Mouse (Mus musculus) adipocyte (in vitro differentiated cells): ENCODE data around the gene Gcg.

Experiments used
- DNase-seq: peaks from one replicate; pipeline ENCODE4 v3.0.0-alpha.2; 2016; ENCODE audit warnings: low spot score

The Gcg gene

GRCm38 (mm10) chr2:62483550-62483949 is at the start of gene Gcg:
Gcg (minus strand) TSS chr2:62483650.
- no peak for DNase-seq

DNA sequence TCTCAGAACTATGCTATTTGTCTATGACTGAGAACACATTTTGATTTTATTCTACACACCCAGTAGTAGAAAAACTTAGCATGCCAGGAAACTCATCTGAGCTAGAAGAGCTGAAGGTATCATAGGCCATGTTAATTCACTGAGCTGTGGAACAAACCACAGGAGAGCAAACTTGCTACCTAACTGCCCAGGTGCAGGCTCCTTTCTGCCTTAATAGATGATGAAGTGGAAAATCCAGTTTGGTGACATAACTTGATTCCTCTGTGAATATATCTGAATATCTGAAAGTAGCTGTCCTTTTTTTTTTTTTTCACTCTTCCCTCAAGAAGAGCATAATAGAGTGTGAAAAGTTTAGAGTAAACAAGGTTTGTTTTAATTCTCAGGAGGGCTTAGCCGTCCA is 47.6 kb upstream of the Gcg start:
- no peak for DNase-seq

GRCm38 (mm10) chr2:62526399-62526798 is 42.9 kb upstream of the Gcg start:
- no peak for DNase-seq

GRCm38 (mm10) chr2:62517790-62518189 is 34.3 kb upstream of the Gcg start:
- DNase-seq: no peak

DNA sequence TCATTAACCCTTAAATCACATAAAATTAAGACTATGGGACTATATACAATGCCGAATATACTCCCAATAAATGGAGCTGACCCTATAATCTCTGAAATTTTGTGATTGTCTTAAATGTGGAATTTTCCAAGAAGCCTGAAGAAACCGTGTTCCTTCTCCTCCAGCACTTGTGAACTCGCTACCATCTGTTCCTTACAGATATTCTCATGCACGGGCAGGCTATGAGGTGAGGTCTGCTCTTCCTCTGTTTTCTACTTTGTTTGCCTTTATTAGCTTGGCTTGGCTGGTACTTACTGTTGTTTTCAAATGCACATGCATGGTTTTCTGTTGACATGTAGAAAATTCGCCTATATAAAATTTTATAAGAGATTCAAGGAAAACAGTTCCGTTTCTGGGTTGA is 31.0 kb upstream of the Gcg start:
- no peak for DNase-seq

GRCm38 (mm10) chr2:62513477-62513876 is 30.0 kb upstream of the Gcg start:
- no peak for DNase-seq

DNA sequence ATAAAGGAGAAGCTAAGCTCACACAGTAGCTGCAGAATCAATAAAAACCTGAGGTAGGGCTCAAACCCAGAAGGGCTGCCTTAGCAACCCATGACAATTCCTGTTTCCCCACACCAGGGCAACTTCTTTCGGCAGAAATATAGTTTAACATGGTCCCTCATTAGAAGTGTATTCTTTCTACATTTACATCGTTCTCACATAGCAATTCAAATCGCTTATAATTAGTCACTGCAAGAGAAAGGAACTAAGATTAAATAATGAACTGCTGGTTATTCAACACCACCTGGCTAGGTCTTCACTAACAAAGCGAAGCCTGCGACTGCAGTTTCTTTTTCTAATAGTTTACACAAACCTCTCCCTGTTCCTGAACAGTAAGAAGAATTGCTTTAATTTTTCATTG is 23.7 kb upstream of the Gcg start:
- no peak for DNase-seq

DNA sequence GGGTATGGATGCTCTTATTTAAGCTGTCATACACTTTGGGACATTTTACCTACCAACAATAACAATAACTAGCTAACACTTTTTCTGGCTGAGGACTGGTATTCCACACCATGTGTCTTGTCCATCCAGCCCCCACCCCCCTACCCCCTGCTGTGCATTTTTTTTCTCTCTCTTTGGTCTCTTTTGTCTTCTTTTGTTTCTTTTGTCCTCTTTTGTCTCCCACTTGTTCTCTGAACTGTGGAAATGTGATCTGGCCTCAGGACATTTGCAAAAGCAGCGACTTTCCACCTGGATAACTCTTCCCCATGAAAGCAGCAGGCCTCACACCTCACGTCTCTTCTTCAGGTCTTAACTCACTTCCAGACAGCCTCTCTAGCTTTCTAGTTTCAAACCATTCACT is 23.0 kb upstream of the Gcg start:
- no peak for DNase-seq

DNA sequence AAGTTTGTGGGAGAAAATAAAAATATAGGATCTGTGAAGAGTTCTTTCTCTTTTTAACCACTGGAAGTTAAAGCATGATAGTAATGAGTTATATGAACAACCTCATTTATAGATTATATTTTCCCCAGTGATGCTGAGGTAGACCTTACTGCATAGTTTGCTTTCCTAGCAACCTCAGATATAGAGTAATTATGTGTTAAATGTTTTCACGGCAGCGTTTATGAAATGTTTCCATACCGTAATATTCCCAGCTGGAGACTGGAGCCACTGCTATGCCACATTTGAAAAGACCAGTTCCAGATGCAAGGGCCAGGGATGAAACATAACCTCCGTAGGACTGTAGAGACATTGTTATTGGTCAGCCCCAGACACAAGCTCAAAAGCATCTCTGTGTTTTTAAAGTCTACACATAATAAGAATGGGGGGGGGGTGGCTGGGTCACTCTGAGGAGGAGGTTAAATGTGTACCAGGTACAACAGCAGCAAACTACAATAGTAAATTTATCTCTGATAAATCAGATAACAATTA is 20.9 kb upstream of the Gcg start:
- no peak for DNase-seq

DNA sequence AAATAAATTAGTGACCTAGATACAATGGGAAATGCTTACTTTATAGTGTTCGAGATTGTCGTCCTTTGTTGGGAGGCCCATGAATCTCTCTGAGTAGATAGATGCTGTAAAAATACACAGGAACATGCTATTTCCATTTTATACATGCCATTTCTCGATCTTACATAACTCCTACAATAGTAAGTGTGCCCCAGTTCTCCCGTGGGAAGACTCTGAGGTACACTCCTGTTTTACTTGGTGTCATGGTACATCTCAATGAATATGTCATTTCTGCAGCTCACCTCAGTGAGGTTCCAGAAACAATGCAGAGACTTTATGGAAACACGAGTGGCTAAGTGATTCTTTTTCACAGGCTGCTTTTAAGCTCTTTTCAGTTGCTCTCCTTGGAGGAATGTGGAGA is 19.9 kb upstream of the Gcg start:
- no peak for DNase-seq

DNA sequence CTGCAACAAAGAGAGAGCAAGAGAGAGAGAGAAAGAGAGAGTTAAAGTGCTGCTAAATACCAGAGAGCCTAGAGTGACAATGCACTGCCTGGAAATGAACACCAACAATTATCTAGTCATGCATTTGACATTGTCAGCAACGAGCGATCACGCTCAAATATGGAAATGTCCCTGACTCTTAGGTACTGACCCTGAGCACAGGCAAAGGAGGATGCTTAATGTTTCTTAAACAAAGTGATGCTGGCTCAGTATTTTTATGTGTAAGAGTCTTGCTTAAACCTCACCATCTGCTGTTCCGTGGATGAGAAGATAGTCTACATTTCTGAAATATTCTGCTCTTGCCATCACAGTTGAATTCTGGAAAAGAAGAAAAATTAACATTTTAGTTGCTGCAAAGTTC is 19.1 kb upstream of the Gcg start:
- DNase-seq: no peak

DNA sequence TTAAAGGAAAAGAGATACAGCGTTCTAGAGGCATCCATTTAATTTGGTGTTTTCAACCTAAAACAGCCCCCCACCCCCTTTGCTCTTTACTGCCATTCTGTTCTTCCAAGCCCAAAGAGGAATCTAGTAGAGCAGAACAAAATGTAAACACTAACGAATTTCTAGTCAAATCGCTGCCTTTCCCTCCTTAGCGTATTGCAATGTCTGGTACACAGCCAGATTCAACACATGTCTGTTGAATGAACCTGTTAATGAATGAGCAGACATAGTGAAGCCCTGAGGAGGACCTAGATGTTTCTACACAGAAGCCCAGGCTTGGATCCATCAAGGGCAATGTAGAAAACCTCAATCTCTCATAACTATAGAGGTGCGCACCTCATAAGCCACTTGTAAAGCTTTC is 15.4 kb upstream of the Gcg start:
- DNase-seq: no peak

DNA sequence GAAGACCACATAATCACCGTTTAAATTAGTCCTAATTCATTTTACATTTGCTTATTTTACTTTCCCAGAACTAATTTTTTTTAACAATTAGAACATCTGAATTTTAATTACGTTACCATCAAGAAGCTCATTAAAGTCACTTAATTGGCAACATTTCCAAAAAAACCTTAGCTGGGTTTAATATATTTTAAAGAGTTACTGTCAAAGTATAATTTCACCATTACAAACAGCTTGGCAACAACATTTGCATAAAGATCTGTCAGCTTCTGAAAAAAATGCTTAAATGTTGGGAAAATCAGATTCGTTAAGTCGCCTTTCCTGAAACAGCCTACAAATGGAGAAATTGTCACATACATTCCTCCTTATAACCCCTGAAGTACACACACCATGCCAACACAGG is 14.6 kb upstream of the Gcg start:
- no peak for DNase-seq

DNA sequence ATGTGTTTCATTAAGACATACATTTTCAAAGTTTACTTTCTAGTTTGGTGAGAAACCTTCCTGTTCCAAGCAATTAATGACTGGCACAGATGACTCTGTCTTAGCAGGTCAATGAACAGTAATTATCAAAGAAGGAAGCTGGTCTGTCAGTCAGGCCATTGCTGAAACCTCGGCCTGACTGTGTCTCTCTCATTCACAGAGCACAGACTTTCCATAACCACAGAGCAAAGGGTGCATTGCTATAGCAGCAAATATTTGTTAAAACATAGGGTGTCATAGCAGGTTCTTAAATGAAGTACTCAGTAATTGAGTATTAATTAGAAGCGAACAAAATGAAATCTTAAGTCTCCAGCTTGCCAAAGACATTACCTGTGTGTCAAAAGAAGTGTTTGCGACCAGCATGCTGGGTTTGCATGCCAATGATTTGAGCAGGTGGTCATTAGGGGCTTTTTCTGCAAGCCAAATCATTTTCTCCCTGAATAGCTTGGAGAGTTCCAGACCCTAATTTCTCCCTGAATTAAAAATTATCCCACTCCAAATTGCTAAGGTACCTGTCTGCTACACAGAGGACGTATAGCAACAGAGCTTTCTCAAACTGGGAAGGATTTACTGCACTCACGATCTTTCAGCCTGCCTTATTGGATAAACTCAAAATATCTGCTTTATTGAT is 14.0 kb upstream of the Gcg start:
- DNase-seq: no peak

DNA sequence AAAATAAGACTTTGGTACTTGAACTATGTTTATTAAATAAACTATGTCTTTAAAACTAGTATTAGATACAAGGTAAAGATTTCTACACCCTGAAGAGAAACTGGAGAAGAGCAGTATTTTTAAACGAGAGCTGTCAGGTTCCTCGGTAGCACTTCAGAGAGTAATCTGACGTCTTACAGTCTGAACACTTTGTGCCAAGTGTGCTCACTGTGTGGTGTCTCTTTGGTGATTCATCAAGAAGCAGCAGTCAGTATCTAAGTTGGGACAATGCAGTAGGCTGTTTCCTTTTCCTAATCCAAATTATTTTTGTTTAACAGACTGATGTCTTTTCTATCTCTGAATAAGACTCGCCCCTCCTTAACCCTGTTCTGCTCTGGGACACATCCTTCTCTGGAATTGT is 12.0 kb upstream of the Gcg start:
- no peak for DNase-seq

DNA sequence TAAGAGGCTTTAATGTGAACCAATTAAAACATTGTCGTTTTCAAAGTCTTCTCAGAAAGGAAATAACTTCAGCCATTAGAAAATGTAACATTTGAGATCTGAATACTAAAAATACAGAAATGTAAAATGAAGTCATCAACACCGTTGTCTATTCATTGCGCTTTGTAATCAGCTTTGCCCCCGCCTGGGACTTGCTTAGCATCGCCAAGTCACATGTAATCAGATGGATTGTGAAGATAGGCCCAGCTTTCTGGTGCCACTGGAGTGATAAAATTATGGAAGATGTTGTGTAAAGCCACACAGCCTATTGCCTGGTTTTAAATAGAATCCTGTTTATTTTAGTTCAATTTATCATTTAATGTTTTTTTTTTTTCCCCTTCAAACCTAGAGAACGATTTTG is 6.4 kb upstream of the Gcg start:
- no peak for DNase-seq

GRCm38 (mm10) chr2:62484906-62485305 is 1.5 kb upstream of the Gcg start:
- no peak for DNase-seq

- no peak for DNase-seq
Observed at GRCm38 (mm10) chr2:62480285-62481198, 2.9 kb downstream of the Gcg start.

GRCm38 (mm10) chr2:62469551-62469950 is 13.9 kb downstream of the Gcg start:
- DNase-seq: no peak

DNA sequence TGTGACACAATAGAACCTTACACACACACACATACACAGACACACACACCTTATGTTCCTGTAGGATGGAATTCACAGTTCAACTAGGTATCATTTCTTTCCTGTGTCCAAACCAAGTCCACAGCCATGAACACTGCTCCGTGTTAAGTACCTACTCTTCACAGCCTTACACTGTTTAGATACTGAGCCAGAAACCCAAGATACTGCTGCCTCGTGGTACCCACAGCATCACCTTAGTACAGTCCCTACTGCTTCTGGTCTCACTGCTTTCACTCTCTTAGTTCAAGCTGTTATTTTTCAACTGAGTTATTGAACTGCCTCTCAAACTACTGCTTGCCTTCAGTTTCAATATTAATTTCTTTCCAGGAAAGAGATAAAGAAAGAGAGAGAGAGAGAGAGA is 20.2 kb downstream of the Gcg start:
- DNase-seq: no peak

DNA sequence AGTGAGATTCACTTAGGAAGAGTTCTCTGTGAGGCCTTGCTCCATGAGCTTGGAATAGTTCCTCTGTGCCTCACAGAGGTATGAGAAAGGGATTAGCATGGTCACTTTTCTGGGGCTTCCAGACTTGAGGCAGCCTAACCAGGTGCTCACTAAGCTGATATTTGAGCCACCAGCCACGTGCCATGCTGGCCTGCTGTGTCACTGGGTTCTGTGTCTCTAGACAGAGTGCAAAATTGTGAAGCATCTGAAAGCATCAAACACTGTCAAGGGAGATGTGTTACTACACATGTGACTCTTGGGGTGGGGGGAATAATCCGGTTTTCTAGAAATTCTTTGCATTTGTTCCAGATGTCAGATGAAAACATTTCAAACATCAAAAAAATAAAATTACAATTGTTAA is 21.3 kb downstream of the Gcg start:
- no peak for DNase-seq

GRCm38 (mm10) chr2:62460815-62461450 is 22.5 kb downstream of the Gcg start:
- no peak for DNase-seq

DNA sequence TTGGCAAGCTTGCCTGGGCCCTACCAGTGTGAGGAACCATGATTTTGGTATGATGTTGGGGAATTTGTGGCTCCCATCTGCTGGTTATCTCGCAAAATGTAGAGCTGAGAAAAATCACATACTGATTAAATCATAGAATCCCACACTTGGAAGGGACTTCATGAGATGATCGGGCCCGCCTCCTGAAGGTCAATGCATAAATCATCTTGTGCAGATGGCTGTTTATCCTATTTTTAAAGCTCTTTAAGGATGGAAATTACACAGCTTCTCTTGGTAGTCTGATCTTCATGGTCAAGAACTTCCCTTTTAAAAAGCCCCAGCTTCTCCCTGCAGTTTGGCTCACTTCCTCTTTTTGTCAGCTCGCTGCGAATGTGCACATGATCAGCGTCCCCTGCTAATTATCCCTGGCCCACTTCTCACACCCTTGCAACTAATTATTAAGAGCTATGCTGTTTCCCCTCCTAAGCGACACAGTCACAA is 23.2 kb downstream of the Gcg start:
- no peak for DNase-seq
